Mouse (Mus musculus): ENCODE results near the gene Sec31b. TPM values are rescaled to one million over a fixed set of nuclear protein-coding genes. Genes with fewer than 3 reads are reported as not detected.

Gene Sec31b
- 0.30 and 0.54 TPM in 2 replicates for polyA plus RNA-seq (2015; fragmentation: Nextera tagmentation; extraction: Ambion mirVana)

- Histone ChIP-seq H3K9me3 (no peaks in the 10 kb centered on the region), H3K9ac (peak within 1 kb of the TSS; percentile 50), H3K27me3 (peaks cover 14% of the 10 kb centered on the region; the same call in 1 of the 2 replicates), H3K4me2 (peak within 1 kb of the TSS; percentile 93), H3K36me3 (peaks cover 28% of the 10 kb centered on the region), H3K4me1 (peaks cover 8% of the 10 kb centered on the region), H3K4me3 (peak within 1 kb of the TSS; percentile 54), H3K27ac (no peak within 1 kb of the TSS)
- ATAC-seq (ENCODE audit: borderline replicate concordance, extremely low read depth, low FRiP score, low TSS enrichment): peak; percentile 55; the same call in 1 of the 2 replicates
- under 1% methylated on average over 45 of the region's 47 CpGs for WGBS
Observed at GRCm38 (mm10) chr19:44545321-44546041, at the start of gene Sec31b. Gene Sec31b (minus strand): TSS chr19:44545864.

- no peak overlapping the region for H3K9ac ChIP-seq
- H3K9me3 ChIP-seq: no peaks in the 10 kb centered on the region
- 95% methylated on average over 14 of the region's 14 CpGs for WGBS
- H3K27ac ChIP-seq: no peak overlapping the region
- no peak overlapping the region for H3K4me3 ChIP-seq
- no peaks in the 10 kb centered on the region for H3K4me1 ChIP-seq
- H3K27me3 ChIP-seq: no peaks in the 10 kb centered on the region
- H3K36me3 ChIP-seq: no peaks in the 10 kb centered on the region
- no peak overlapping the region for H3K4me2 ChIP-seq
- no peak for ATAC-seq (ENCODE audit: borderline replicate concordance, extremely low read depth, low FRiP score, low TSS enrichment)
Observed at GRCm38 (mm10) chr19:44594180-44594579, 48.5 kb upstream of the Sec31b start.

- H3K9ac ChIP-seq: no peak overlapping the region
- peaks cover 4% of the 10 kb centered on the region; the same call in 1 of the 2 replicates for H3K27me3 ChIP-seq
- WGBS: 71% methylated on average over 6 of the region's 6 CpGs
- no peak overlapping the region for H3K4me3 ChIP-seq
- ATAC-seq (ENCODE audit: borderline replicate concordance, extremely low read depth, low FRiP score, low TSS enrichment): no peak
- no peak overlapping the region for H3K4me2 ChIP-seq
- H3K36me3 ChIP-seq: no peaks in the 10 kb centered on the region
- no peak overlapping the region for H3K27ac ChIP-seq
- no peaks in the 10 kb centered on the region for H3K4me1 ChIP-seq
- H3K9me3 ChIP-seq: no peaks in the 10 kb centered on the region
Observed at GRCm38 (mm10) chr19:44591638-44592037, 46.0 kb upstream of the Sec31b start.

DNA sequence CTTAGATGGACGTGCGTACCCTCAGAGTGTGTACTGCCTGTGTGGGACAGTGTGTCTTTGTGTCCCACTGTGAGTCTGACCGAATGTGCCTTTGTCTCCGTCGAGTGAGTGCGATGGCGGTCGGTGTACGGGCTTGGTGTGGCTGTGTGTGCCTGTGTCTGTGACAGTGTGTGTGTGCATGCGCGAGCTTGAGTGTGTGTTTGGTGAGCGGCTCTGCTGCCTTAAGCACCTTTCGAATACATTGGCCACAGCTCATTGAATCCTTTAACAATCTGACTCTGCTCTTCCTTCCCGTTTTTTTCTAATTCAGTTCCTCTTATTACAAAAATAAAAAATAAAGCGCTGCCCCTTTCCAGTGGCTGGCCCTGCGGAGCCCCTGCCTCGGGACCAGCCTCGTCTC, 45.3 kb upstream of the Sec31b start:
- ATAC-seq (ENCODE audit: borderline replicate concordance, extremely low read depth, low FRiP score, low TSS enrichment): no peak
- Histone ChIP-seq H3K9me3 (no peaks in the 10 kb centered on the region), H3K27me3 (peaks cover 10% of the 10 kb centered on the region), H3K36me3 (no peaks in the 10 kb centered on the region), H3K4me3 (no peak overlapping the region), H3K4me1 (no peaks in the 10 kb centered on the region), H3K9ac (no peak overlapping the region), H3K27ac (no peak overlapping the region), H3K4me2 (no peak overlapping the region)
- 80% methylated on average over 18 of the region's 18 CpGs for WGBS

DNA sequence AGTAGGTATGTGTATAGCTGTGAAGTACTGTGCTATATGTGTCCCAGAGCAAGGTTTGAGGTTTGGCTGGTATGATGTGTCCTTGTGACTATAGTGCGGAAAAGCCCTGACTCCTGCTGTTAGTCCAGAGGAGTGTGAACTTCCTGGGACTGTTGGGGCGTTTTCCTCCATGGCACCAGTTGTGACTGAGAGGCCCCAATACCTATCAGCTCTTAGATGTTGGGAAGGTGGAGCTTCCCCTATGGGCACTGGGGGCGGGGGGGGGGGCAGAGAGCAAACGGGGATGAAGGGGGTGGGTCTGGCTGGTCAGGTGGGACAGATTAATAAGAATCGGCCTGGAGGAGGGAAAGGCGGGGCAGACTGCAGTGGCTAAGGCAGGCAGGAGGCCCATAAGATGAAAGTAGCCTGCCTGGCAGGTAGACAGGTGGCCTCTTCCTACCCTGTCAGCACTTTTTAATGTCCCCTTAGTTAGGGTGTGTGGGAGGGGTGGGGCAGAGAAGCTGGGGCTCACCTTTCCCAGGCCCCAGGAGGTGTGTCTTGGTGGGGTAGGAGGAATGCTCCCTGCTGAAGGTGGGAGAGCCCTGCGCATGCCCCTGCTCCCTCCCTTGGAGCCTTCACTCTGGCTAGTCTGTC, 44.0 kb upstream of the Sec31b start:
- WGBS: 33% methylated on average over 7 of the region's 7 CpGs
- H3K9ac ChIP-seq: no peak overlapping the region
- no peak for ATAC-seq (ENCODE audit: borderline replicate concordance, extremely low read depth, low FRiP score, low TSS enrichment)

GRCm38 (mm10) chr19:44588036-44588435, 42.4 kb upstream of the Sec31b start:
- WGBS: 38% methylated on average over 4 of the region's 4 CpGs
- H3K27me3 ChIP-seq: peaks cover 26% of the 10 kb centered on the region
- ATAC-seq (ENCODE audit: borderline replicate concordance, extremely low read depth, low FRiP score, low TSS enrichment): no peak
- H3K4me2 ChIP-seq: no peak overlapping the region
- H3K9ac ChIP-seq: no peak overlapping the region
- H3K4me1 ChIP-seq: no peaks in the 10 kb centered on the region
- no peak overlapping the region for H3K27ac ChIP-seq
- H3K9me3 ChIP-seq: no peaks in the 10 kb centered on the region
- no peak overlapping the region for H3K4me3 ChIP-seq
- H3K36me3 ChIP-seq: no peaks in the 10 kb centered on the region

More for the DNA sequence above, 44.0 kb upstream of the Sec31b start:
- no peaks in the 10 kb centered on the region for H3K4me1 ChIP-seq
- H3K27ac ChIP-seq: no peak overlapping the region
- no peaks in the 10 kb centered on the region for H3K36me3 ChIP-seq
- H3K27me3 ChIP-seq: peaks cover 16% of the 10 kb centered on the region
- H3K9me3 ChIP-seq: no peaks in the 10 kb centered on the region
- no peak overlapping the region for H3K4me2 ChIP-seq
- no peak overlapping the region for H3K4me3 ChIP-seq

- H3K36me3 ChIP-seq: no peaks in the 10 kb centered on the region
- H3K9me3 ChIP-seq: no peaks in the 10 kb centered on the region
- 34% methylated on average over 9 of the region's 9 CpGs for WGBS
- H3K27ac ChIP-seq: no peak overlapping the region
- no peak overlapping the region for H3K4me2 ChIP-seq
- H3K4me1 ChIP-seq: no peaks in the 10 kb centered on the region
- H3K4me3 ChIP-seq: no peak overlapping the region
- peak; percentile 69 for ATAC-seq (ENCODE audit: borderline replicate concordance, extremely low read depth, low FRiP score, low TSS enrichment)
- H3K27me3 ChIP-seq: peaks cover 21% of the 10 kb centered on the region
- H3K9ac ChIP-seq: no peak overlapping the region
Observed at GRCm38 (mm10) chr19:44582638-44583309, 37.1 kb upstream of the Sec31b start.

DNA sequence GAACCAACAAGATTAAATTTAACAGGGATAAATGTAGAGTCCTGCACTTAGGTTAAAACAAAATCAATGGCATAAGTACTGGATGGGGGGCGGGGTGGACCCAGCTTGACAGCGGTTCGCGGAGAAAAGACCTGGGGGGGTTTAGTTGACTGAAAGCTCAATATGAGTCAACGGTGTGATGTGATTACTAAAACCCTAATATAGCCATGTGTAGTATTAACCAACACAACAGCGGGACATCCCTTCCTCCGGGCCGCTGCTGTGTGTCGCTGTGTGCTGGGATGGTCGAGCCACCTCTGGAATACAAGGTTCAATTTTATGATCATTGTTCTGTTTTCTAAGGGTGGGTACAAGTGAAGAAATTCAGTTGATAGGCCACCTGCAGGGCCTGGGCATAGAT, 36.4 kb upstream of the Sec31b start:
- Histone ChIP-seq H3K36me3 (no peaks in the 10 kb centered on the region), H3K4me1 (no peaks in the 10 kb centered on the region), H3K4me3 (no peak overlapping the region), H3K9me3 (no peaks in the 10 kb centered on the region), H3K27ac (no peak overlapping the region), H3K4me2 (no peak overlapping the region), H3K9ac (no peak overlapping the region), H3K27me3 (peaks cover 21% of the 10 kb centered on the region)
- 81% methylated on average over 10 of the region's 10 CpGs for WGBS
- ATAC-seq (ENCODE audit: borderline replicate concordance, extremely low read depth, low FRiP score, low TSS enrichment): no peak

DNA sequence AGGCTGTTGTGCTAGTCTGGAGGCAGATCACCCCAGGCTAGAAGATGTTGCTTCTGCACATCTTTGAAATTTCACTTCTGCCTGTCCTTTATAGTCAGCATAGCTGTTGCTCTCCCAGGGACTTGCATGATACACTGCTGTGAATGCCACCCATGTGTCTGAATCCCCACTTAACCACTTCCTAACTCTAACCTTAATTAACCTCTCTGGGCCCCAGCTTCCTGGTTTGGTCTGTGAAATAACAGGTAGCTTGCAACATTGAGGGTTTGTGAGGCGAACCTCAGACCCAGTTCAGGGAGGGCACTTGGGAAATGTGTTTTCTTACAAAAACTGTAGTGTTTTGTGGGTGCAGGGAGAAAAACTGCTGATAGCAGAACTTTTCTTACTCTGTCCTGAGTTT, 32.4 kb upstream of the Sec31b start:
- 75% methylated on average over 1 of the region's 1 CpGs for WGBS
- H3K4me3 ChIP-seq: no peak overlapping the region
- H3K4me1 ChIP-seq: no peaks in the 10 kb centered on the region
- no peaks in the 10 kb centered on the region for H3K9me3 ChIP-seq
- H3K27ac ChIP-seq: no peak overlapping the region
- H3K36me3 ChIP-seq: peaks cover 14% of the 10 kb centered on the region
- H3K27me3 ChIP-seq: no peaks in the 10 kb centered on the region
- H3K4me2 ChIP-seq: no peak overlapping the region
- no peak for ATAC-seq (ENCODE audit: borderline replicate concordance, extremely low read depth, low FRiP score, low TSS enrichment)
- no peak overlapping the region for H3K9ac ChIP-seq

GRCm38 (mm10) chr19:44576275-44576674, 30.6 kb upstream of the Sec31b start:
- WGBS: 64% methylated on average over 7 of the region's 7 CpGs
- Histone ChIP-seq H3K9me3 (no peaks in the 10 kb centered on the region), H3K4me1 (no peaks in the 10 kb centered on the region), H3K27me3 (no peaks in the 10 kb centered on the region), H3K36me3 (peaks cover 32% of the 10 kb centered on the region), H3K9ac (no peak overlapping the region), H3K4me3 (no peak overlapping the region), H3K27ac (no peak overlapping the region), H3K4me2 (no peak overlapping the region)
- no peak for ATAC-seq (ENCODE audit: borderline replicate concordance, extremely low read depth, low FRiP score, low TSS enrichment)

GRCm38 (mm10) chr19:44567763-44568162, 22.1 kb upstream of the Sec31b start:
- no peak overlapping the region for H3K4me3 ChIP-seq
- H3K27me3 ChIP-seq: no peaks in the 10 kb centered on the region
- H3K4me1 ChIP-seq: peaks cover 16% of the 10 kb centered on the region
- H3K27ac ChIP-seq: no peak overlapping the region
- H3K36me3 ChIP-seq: peaks cover 78% of the 10 kb centered on the region
- no peak overlapping the region for H3K9ac ChIP-seq
- ATAC-seq (ENCODE audit: borderline replicate concordance, extremely low read depth, low FRiP score, low TSS enrichment): no peak
- WGBS: 69% methylated on average over 3 of the region's 3 CpGs
- no peak overlapping the region for H3K4me2 ChIP-seq
- no peaks in the 10 kb centered on the region for H3K9me3 ChIP-seq

- Histone ChIP-seq H3K36me3 (peaks cover 41% of the 10 kb centered on the region), H3K4me2 (peak overlapping the region; percentile 70), H3K4me3 (peak overlapping the region; percentile 92; the same call in 1 of the 2 replicates), H3K4me1 (peaks cover 20% of the 10 kb centered on the region), H3K9me3 (no peaks in the 10 kb centered on the region), H3K27ac (no peak overlapping the region), H3K9ac (no peak overlapping the region), H3K27me3 (0 out of 2 replicates have a peak, but pooled peaks cover under 1% of the 10 kb centered on the region)
- no peak for ATAC-seq (ENCODE audit: borderline replicate concordance, extremely low read depth, low FRiP score, low TSS enrichment)
- 82% methylated on average over 14 of the region's 14 CpGs for WGBS
Observed at GRCm38 (mm10) chr19:44564006-44564405, 18.3 kb upstream of the Sec31b start.
